Mouse (Mus musculus) forebrain, embryonic 10.5 days (tissue): ENCODE data around the gene Eef1g. TPM values are rescaled to one million over a fixed set of nuclear protein-coding genes. Genes with fewer than 3 reads are reported as not detected.

Experiments used
- DNase-seq: peaks from one replicate; pipeline ENCODE4 v3.0.0-alpha.2; 2017; ENCODE audit warnings: low spot score; ENCODE audit errors: extremely low spot score
- H3K27ac ChIP-seq: fragments of 300-500 bp; sonication (generic); 2 replicates; pipeline ENCODE4 v1.5.1; 2016; ENCODE audit warnings: mild to moderate bottlenecking
- H3K27me3 ChIP-seq: fragments of 300-500 bp; sonication (generic); 2 replicates; pipeline ENCODE4 v1.6.1; 2016; ENCODE audit warnings: mild to moderate bottlenecking; ENCODE audit not compliant: poor library complexity, severe bottlenecking
- H3K36me3 ChIP-seq: fragments of 300-500 bp; sonication (generic); replicated peaks from 2 replicates; pipeline ENCODE4 v1.6.1; 2016; ENCODE audit warnings: mild to moderate bottlenecking, moderate library complexity
- H3K4me1 ChIP-seq: fragments of 300-500 bp; sonication (generic); 2 replicates; pipeline ENCODE4 v1.6.1; 2016
- H3K4me3 ChIP-seq: fragments of 300-500 bp; sonication (generic); 2 replicates; pipeline ENCODE4 v1.5.1; 2016; ENCODE audit warnings: mild to moderate bottlenecking, moderate library complexity
- H3K9me3 ChIP-seq: fragments of 300-500 bp; sonication (generic); 2 replicates; pipeline ENCODE4 v1.6.1; 2016; ENCODE audit warnings: mild to moderate bottlenecking, moderate library complexity
- WGBS: fragments of 180-500 bp; shearing (Covaris S2); methylation state at CpG from one replicate; pipeline ENCODE4 v1.1.7; 2016; 5-methylcytosine and 5-hydroxymethylcytosine counted together
- polyA plus RNA-seq: library from polyadenylated mRNA; unstranded; fragments of >200 nt; fragmentation: Nextera tagmentation; extraction: Ambion mirVana; gene quantifications from 2 replicates; pipeline ENCODE4 v1.2.1, GENCODE M21; 2016

Eef1g gene
- polyA plus RNA-seq, 1 experiment from 2014 or later: 559 TPM

- 61% methylated on average over 11 of the region's 11 CpGs for WGBS
Observed at GRCm38 (mm10) chr19:9023021-9023778, 56.4 kb downstream of the Eef1g start.

GRCm38 (mm10) chr19:9025562-9026257 is 58.9 kb downstream of the Eef1g start:
- Histone ChIP-seq H3K9me3 (no peaks in the 10 kb centered on the region), H3K4me1 (peaks cover 6% of the 10 kb centered on the region; the same call in 1 of the 2 replicates), H3K27ac (no peak overlapping the region), H3K4me3 (no peak overlapping the region), H3K27me3 (no peaks in the 10 kb centered on the region), H3K36me3 (no peaks in the 10 kb centered on the region)
- no peak for DNase-seq
- 93% methylated on average over 5 of the region's 5 CpGs for WGBS

More at GRCm38 (mm10) chr19:9023021-9023778, 56.4 kb downstream of the Eef1g start:
- H3K36me3 ChIP-seq: no peaks in the 10 kb centered on the region
- H3K27me3 ChIP-seq: no peaks in the 10 kb centered on the region
- H3K4me3 ChIP-seq: no peak overlapping the region
- H3K27ac ChIP-seq: no peak overlapping the region
- H3K4me1 ChIP-seq: peaks cover 6% of the 10 kb centered on the region; the same call in 1 of the 2 replicates
- no peak for DNase-seq
- no peaks in the 10 kb centered on the region for H3K9me3 ChIP-seq

GRCm38 (mm10) chr19:9026634-9027033 is 59.8 kb downstream of the Eef1g start:
- Histone ChIP-seq H3K36me3 (no peaks in the 10 kb centered on the region), H3K27me3 (no peaks in the 10 kb centered on the region), H3K4me3 (no peak overlapping the region), H3K9me3 (no peaks in the 10 kb centered on the region), H3K4me1 (peaks cover 6% of the 10 kb centered on the region; the same call in 1 of the 2 replicates), H3K27ac (no peak overlapping the region)
- 89% methylated on average over 4 of the region's 4 CpGs for WGBS
- DNase-seq: no peak

DNA sequence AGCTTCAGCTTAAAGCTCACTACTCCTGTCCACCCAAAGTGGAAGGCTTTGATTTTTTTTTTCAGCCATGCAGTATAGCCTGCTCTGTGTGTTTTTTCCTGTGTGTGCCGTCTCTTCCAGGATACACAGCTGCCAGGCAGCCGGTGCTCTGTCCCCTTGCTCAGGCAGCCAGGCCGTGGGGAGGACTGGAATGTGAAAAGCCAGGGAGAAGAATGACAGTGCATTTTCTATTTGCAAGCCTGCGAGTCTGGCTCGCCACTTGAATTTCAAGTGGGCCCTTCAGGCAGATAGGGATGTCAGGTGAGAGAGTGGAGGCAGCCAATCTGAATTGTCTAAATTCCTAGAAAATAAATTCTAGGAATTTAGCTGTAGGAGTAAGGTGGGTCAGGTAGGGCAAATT is 61.0 kb downstream of the Eef1g start:
- no peak for DNase-seq
- Histone ChIP-seq H3K4me3 (no peak overlapping the region), H3K9me3 (no peaks in the 10 kb centered on the region), H3K27ac (no peak overlapping the region), H3K36me3 (no peaks in the 10 kb centered on the region), H3K4me1 (peaks cover 6% of the 10 kb centered on the region; the same call in 1 of the 2 replicates), H3K27me3 (no peaks in the 10 kb centered on the region)
- 40% methylated on average over 5 of the region's 5 CpGs for WGBS

Other genes starting within 250 kb of the Eef1g start
- 136 and 149 TPM in 2 replicates for gene Slc3a2, start 243.7 kb upstream of the Eef1g start, polyA plus RNA-seq
- gene Wdr74, start 231.2 kb upstream of the Eef1g start, polyA plus RNA-seq: 120 and 126 TPM in 2 replicates
- 3.4 and 3.7 TPM in 2 replicates for gene 1700092M07Rik, start 226.3 kb upstream of the Eef1g start, polyA plus RNA-seq
- gene Stx5a, start 225.6 kb upstream of the Eef1g start, polyA plus RNA-seq: 86.8 and 87.8 TPM in 2 replicates
- gene Nxf1, start 210.0 kb upstream of the Eef1g start, polyA plus RNA-seq: 254 and 275 TPM in 2 replicates
- gene Tmem223, start 196.0 kb upstream of the Eef1g start, polyA plus RNA-seq: 170 TPM in 2 replicates
- gene Tmem179b, start 192.6 kb upstream of the Eef1g start, polyA plus RNA-seq: 47.4 and 49.5 TPM in 2 replicates
- gene Taf6l, start 180.6 kb upstream of the Eef1g start, polyA plus RNA-seq: 48.6 and 49.4 TPM in 2 replicates
- gene Polr2g, start 168.5 kb upstream of the Eef1g start, polyA plus RNA-seq: 173 and 180 TPM in 2 replicates
- gene Zbtb3, start 164.5 kb upstream of the Eef1g start, polyA plus RNA-seq: 6.6 and 6.8 TPM in 2 replicates
- gene Ttc9c, start 147.7 kb upstream of the Eef1g start, polyA plus RNA-seq: 82.5 and 85.5 TPM in 2 replicates
- 4.9 and 5.4 TPM in 2 replicates for gene Hnrnpul2, start 147.0 kb upstream of the Eef1g start, polyA plus RNA-seq
- gene AC129217.1, start 137.3 kb upstream of the Eef1g start, polyA plus RNA-seq: not detected in 2 replicates
- gene Bscl2, start 129.6 kb upstream of the Eef1g start, polyA plus RNA-seq: 47.0 and 48.0 TPM in 2 replicates
- gene Gng3, start 127.8 kb upstream of the Eef1g start, polyA plus RNA-seq: 27.8 and 31.7 TPM in 2 replicates
- gene Lrrn4cl, start 116.3 kb upstream of the Eef1g start, polyA plus RNA-seq: 0.36 and 0.99 TPM in 2 replicates
- 208 and 212 TPM in 2 replicates for gene Ubxn1, start 95.5 kb upstream of the Eef1g start, polyA plus RNA-seq
- 53.2 and 55.5 TPM in 2 replicates for gene Uqcc3, start 86.1 kb upstream of the Eef1g start, polyA plus RNA-seq
- gene Lbhd1, start 83.3 kb upstream of the Eef1g start, polyA plus RNA-seq: 125 and 130 TPM in 2 replicates
- not detected in 2 replicates for gene Gm49403, start 83.1 kb upstream of the Eef1g start, polyA plus RNA-seq
- gene 1810009A15Rik, start 78.2 kb upstream of the Eef1g start, polyA plus RNA-seq: 178 and 183 TPM in 2 replicates
- 0.20 and 0.37 TPM in 2 replicates for gene Gm49416, start 78.1 kb upstream of the Eef1g start, polyA plus RNA-seq
- 59.9 and 61.4 TPM in 2 replicates for gene Ints5, start 74.0 kb upstream of the Eef1g start, polyA plus RNA-seq
- 118 and 121 TPM in 2 replicates for gene Ganab, start 69.0 kb upstream of the Eef1g start, polyA plus RNA-seq
- gene B3gat3, start 46.7 kb upstream of the Eef1g start, polyA plus RNA-seq: 49.6 and 52.2 TPM in 2 replicates
- gene Rom1, start 37.7 kb upstream of the Eef1g start, polyA plus RNA-seq: 3.7 and 3.9 TPM in 2 replicates
- gene Eml3, start 37.5 kb upstream of the Eef1g start, polyA plus RNA-seq: 24.0 and 25.7 TPM in 2 replicates
- 202 and 206 TPM in 2 replicates for gene Mta2, start 25.2 kb upstream of the Eef1g start, polyA plus RNA-seq
- gene Tut1, start 13.2 kb upstream of the Eef1g start, polyA plus RNA-seq: 40.2 and 49.1 TPM in 2 replicates
- gene Ahnak, start 22.2 kb downstream of the Eef1g start, polyA plus RNA-seq: 6.5 and 7.1 TPM in 2 replicates
- gene Scgb1a1, start 120.9 kb downstream of the Eef1g start, polyA plus RNA-seq: not detected in 2 replicates
- 17.8 and 25.5 TPM in 2 replicates for gene Asrgl1, start 168.6 kb downstream of the Eef1g start, polyA plus RNA-seq